Mouse (Mus musculus) lung, postnatal 0 days (tissue): ENCODE results near the gene Lyst.

Source experiments
- CTCF ChIP-seq: IDR thresholded peaks from 2 replicates; pipeline ENCODE4 v1.5.1; 2016; ENCODE audit warnings: antibody characterized with exemption, mild to moderate bottlenecking
- EP300 ChIP-seq: IDR thresholded peaks from 2 replicates; pipeline ENCODE4 v1.6.1; 2016; ENCODE audit warnings: antibody characterized with exemption, mild to moderate bottlenecking, control low read depth

DNA sequence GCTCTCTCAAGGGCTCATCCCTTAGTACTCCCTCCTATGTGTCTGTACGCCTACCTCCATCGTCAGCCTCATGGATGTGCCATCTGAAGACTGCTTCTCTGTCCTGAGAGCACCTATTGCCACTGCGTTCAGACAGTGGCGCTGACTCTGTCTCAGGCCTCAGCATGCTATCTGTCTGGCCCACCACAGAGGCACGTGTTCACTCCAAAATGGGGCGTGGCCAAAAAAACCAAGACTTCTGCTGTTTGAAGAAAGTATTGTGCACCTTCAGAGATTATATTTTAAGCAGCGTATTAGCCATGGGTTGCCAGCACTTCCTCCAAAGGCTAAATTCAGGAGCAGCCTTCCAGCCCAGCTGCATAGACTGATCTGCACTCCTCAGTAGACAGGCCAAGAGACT lies 220.7 kb downstream of the Lyst start:
- no peak for TF ChIP-seq CTCF
- no peak for TF ChIP-seq EP300
